Mouse (Mus musculus): Measurements from ENCODE around the gene 1110051M20Rik.
A peak's percentile ranks its signal among the peaks of the same experiment; 100 is the strongest.

1110051M20Rik gene

GRCm38 (mm10) chr2:91457259-91457655 is 12.8 kb upstream of the 1110051M20Rik start, which contains the start of gene Lrp4:
Gene Lrp4, plus strand, starts transcription at chr2:91457511.
- no peak for DNase-seq

- no peak for DNase-seq
Observed at GRCm38 (mm10) chr2:91456491-91457100, 12.1 kb upstream of the 1110051M20Rik start.

- peak; percentile 76 for DNase-seq
Observed at GRCm38 (mm10) chr2:91455826-91456225, 11.3 kb upstream of the 1110051M20Rik start.

- DNase-seq: no peak
Observed at GRCm38 (mm10) chr2:91454434-91454833, 9.9 kb upstream of the 1110051M20Rik start.

GRCm38 (mm10) chr2:91453231-91454075 is 8.9 kb upstream of the 1110051M20Rik start:
- no peak for DNase-seq

GRCm38 (mm10) chr2:91452658-91453057 is 8.2 kb upstream of the 1110051M20Rik start:
- DNase-seq: no peak

GRCm38 (mm10) chr2:91450316-91450715 is 5.8 kb upstream of the 1110051M20Rik start:
- no peak for DNase-seq

- no peak for DNase-seq
Observed at GRCm38 (mm10) chr2:91449662-91450061, 5.2 kb upstream of the 1110051M20Rik start.

- no peak for DNase-seq
Observed at GRCm38 (mm10) chr2:91442241-91442640, 2.3 kb downstream of the 1110051M20Rik start.

- DNase-seq: no peak
Observed at GRCm38 (mm10) chr2:91441715-91442114, 2.8 kb downstream of the 1110051M20Rik start.

- DNase-seq: no peak
Observed at GRCm38 (mm10) chr2:91440686-91441085, 3.8 kb downstream of the 1110051M20Rik start.

- no peak for DNase-seq
Observed at GRCm38 (mm10) chr2:91439876-91440275, 4.6 kb downstream of the 1110051M20Rik start.

GRCm38 (mm10) chr2:91439271-91439670 is 5.2 kb downstream of the 1110051M20Rik start:
- no peak for DNase-seq

- DNase-seq: no peak
Observed at GRCm38 (mm10) chr2:91437116-91437815, 7.2 kb downstream of the 1110051M20Rik start.

GRCm38 (mm10) chr2:91436713-91437112 is 7.8 kb downstream of the 1110051M20Rik start:
- no peak for DNase-seq

- peak; percentile 15 for DNase-seq
Observed at GRCm38 (mm10) chr2:91430600-91430919, 13.9 kb downstream of the 1110051M20Rik start.

GRCm38 (mm10) chr2:91429915-91430599 is 14.4 kb downstream of the 1110051M20Rik start:
- DNase-seq: no peak

GRCm38 (mm10) chr2:91429146-91429545 is 15.4 kb downstream of the 1110051M20Rik start:
- no peak for DNase-seq

- no peak for DNase-seq
Observed at GRCm38 (mm10) chr2:91426321-91426720, 18.2 kb downstream of the 1110051M20Rik start.

- no peak for DNase-seq
Observed at GRCm38 (mm10) chr2:91424061-91424720, 20.3 kb downstream of the 1110051M20Rik start.

- DNase-seq: no peak
Observed at GRCm38 (mm10) chr2:91421641-91422040, 22.9 kb downstream of the 1110051M20Rik start.

- no peak for DNase-seq
Observed at GRCm38 (mm10) chr2:91413811-91414210, 30.7 kb downstream of the 1110051M20Rik start.

Measured in cerebellum, adult 9-10 months (tissue).